Mouse (Mus musculus): Measurements from ENCODE around the gene Radil.

DNA sequence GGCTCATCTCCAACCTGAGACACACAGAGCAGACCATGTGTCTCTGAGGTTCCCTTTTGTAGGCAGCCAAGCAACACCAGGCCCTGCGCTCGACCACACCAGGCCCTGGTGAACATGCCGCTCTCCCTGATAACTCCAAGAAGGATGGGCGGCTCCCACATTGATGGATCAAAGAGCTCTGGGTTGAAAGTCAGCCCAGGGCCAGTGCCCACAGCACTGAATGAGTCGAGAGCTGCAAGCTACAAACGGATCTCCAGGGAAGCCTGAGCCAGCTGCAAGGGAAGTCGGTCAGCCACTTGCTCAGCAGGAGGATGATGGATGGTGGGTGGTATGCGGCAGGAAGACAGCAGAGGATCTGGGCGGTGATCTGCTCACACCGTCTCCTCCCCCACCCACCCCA lies 93.6 kb downstream of the Radil start:
- TF ChIP-seq CTCF (IDR thresholded peaks at IDR 0.05; ENCODE audit: low read depth, low read length): no peak
- no peak for TF ChIP-seq EP300 (IDR thresholded peaks at IDR 0.05; ENCODE audit: insufficient read depth, low read depth, low read length)
